Mouse (Mus musculus): Measurements from ENCODE around the gene Gfra1.
A peak's percentile ranks its signal among the peaks of the same experiment; 100 is the strongest.

Gene Gfra1

DNA sequence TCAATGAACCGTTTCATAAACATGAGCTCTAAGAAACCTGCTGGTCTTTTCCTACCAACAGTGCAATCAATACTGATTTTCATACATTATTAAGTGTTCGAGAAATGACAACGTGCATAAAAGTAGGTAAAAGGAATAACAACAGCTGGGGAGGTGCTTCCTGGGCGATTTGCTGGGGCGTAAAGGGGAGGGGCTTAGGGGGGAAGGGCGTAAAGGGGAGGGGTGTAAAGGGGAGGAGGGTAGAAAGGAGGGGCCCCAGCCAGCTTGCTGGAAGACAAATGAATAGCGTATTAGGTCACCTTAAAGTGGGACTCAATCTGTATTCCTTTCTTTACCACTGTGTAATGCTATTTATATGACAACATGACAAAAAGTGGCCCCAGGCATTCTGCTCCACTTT lies 13.9 kb downstream of the Gfra1 start:
- no peak for DNase-seq (ENCODE audit: low spot score)

DNA sequence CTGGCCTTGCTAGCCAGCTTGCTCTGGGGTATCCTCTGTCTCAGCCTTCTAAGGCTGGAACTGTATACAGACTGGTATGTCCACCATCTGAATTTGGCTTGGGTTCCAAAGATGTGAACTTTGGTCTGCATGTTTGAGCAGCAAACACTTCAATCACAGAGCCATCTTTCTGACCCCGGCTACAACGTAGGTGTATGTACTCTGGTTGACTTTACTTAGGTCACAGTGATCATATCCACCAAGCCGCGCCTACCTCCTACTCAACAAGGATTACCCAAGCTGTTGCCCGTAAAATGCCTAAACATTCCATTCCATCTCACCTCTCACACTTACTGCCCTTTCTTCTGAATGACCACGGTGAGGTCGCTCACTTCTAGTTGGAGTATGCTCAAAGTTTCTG lies 14.5 kb downstream of the Gfra1 start:
- DNase-seq (ENCODE audit: low spot score), result no peak

DNA sequence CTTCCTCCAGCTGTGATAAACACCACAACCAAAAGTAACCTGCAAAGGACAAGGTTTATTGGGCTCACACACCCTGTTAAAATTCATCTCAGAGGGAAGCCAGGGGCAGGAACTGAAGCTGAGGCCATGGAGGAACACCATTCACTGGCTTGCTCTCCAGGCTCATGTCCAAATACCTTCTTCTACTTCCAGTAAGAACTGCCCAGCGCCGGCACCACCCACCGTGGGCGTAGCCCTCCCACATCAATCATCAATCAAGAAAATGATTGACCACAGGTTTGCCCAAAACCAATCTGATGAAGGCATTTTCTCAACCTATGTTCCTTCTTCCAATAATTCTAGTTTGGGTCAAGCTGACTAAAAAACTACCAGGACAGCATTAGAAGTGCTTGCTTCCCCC lies 16.9 kb downstream of the Gfra1 start:
- no peak for DNase-seq (ENCODE audit: low spot score)

DNA sequence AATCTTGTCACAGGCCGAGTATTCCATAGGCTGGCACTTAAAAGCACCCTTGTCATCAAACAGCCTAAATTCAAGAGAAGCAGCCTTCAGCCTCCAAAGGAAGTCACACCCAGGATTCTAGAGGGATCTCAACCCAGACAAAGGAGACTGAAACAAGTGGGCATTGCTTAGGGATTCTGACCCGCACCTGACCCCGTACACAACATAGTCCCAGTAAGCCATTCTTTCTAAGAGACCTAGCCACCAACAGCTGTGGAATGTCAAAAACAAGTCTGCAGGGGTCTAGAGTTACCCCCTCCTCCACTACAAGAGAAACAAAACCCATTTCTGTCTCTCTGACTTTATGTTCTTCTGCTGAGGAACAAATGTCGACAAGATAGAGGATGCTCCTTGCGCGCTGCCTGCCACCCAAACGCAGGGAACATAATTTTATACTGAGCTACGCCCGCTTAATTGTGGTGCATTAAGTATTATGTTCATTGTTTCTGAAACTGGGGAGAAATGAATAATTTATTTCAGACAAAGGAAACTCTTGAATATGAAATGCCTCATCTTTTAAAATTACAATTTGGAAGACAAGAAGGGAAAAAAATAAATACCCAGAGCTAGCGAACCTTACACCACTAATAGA lies 18.2 kb downstream of the Gfra1 start:
- DNase-seq (ENCODE audit: low spot score), result no peak

DNA sequence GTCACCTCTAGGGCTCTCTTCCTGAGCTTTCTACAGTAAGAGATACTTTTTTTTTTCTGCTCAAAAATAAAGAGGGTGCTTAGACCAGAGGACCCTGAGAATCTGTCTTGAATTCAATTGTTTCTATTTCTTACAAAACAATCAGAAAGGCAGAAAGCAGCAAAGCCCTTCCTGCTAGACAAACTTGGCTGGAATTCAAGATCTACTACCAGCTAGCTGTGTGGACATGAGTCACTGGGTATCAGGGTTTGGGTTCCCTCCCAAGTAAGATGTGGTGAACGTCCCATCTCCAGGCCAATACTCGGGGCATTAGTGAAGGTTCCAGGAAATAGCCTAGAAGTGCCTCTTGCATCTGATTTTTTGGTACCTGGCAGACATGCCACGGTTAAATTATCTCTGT lies 18.8 kb downstream of the Gfra1 start:
- no peak for DNase-seq (ENCODE audit: low spot score)

DNA sequence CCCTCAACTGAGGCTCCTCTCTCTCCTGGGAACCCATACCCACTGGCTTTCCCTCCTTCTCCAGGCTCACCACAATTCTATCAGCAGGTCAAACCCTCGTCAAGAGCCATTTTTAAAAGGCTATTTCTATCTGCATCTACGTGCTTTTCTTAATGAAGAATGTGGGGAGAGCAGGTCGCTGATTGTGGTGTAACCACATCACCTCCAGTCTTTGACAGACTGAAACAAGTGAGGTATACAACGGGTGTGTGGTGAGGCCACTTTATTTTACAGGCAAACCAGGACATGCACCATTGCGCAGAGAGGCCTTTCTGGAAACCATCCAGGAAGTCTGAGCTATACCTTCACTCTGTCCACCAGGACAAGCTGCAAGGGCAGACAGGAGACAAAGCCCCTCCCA lies 19.8 kb downstream of the Gfra1 start:
- no peak for DNase-seq (ENCODE audit: low spot score)

DNA sequence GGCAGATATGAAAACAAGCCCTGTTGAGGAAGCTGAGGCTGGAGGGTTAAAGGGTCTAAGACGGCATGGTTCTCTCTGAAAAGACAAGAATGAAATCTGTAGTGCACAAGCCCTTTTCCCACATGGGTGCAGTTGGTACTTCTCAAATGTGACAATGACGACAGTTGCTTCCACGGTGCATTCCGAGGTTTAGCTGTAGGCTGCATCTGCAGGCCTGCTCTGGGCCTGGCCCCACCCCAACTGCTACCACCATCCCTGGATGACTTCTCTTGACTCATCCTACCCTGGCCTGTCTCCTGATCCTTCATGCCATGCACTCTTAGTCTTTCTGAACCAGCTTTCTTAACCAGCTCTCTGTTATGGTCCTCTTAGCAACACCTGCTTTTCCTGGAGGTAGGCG lies 22.9 kb downstream of the Gfra1 start:
- no peak for DNase-seq (ENCODE audit: low spot score)

DNA sequence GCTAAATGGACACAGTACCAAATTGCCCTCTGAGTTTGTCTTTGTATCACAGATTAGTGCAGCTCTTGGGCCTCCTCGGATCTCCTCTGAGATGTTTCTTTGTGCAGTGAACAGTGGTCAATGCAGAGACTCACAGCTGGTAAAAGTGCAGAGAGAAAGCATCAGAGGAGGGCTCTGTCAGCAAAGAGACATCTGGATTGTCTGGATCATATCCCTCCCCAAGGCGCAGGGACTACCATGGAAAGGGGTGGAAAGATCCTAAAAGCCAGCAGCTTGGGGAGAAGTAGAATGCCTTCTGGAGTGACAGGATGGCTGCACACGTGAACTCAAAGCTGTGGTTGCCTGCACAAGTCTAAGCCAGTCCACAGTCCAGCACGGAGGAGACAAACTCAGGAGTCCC lies 27.2 kb downstream of the Gfra1 start:
- no peak for DNase-seq (ENCODE audit: low spot score)

DNA sequence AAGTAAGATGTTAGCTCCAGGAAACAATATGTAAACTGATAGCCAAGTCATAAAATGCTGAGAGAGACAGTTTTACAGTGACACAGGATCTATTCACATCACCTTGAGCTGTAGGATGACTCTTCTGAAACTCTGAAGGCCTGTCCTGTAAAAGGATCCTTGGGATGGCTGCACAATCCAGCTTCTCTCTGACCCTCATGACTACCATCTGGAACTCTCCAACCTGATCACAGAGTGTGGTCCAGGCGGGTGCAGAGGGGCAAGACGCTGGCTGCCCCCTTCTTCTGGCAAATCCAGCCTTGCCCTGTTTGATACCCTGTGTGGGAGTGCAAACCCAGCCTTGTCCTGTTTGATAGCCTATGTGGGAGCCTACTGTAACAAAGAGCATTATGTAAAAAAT lies 28.4 kb downstream of the Gfra1 start:
- DNase-seq (ENCODE audit: low spot score), result no peak

DNA sequence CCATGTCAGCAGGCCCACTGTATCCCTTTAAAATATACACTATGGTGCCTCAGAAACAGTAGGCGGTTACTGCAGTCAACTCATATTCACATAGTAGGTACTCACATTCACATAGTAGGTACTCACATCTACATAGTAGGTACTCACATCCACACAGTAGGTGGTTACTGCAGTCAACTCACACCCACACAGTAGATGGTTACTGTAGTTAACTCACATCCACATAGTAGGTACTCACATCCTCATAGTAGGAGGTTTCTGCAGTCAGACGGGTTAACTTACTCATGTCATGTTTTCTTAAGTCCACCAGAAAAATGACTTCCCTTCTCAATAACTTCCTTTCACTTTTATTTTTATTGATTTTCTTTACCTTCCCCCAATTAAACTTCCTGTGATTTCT lies 30.8 kb downstream of the Gfra1 start:
- DNase-seq (ENCODE audit: low spot score), result no peak

DNA sequence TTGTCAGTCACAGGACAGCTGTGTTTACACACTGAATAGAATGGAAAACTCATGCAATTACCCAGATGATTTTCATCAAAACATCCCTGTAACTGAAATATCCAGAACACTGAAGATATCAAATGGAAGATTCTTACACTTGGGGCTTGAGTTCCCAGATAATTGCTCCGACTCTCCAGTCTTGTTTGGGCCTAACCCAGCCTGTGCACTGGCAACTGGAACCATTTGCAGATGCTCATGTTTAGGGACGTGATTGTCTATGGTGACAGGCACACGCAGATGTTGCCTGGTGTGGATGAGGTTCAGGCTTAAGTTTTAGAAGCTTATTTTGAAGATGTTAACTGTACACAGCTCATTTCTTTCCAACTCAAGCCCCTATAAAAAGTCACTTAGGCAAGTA lies 31.5 kb downstream of the Gfra1 start:
- DNase-seq (ENCODE audit: low spot score), result no peak

DNA sequence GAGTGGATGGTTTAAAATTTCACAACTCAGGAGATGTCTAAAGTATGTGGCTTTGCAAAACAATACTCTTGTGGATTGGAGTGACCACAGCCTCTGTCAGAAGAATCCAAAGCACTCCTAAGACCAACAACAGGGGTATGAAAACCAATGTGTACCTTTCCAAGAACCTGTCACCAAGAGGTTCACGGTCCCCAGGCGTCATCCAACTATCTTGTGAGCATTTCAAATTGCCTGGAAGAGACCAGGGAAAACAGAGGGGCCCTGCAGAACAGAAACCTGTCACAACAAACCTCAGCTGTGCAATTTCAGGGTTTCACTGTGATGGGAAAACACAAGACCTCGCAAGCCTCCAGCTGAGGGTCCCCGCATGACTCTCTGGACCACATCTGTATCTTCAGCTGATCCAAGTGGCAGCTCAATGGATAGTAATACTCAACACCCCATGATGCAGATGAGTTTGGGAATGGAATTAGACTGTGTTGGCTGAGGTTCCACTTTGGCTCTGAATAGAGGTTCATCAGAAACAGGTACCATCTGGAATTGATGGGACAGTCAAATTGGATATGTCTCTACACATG lies 32.7 kb downstream of the Gfra1 start:
- DNase-seq (ENCODE audit: low spot score), result no peak

DNA sequence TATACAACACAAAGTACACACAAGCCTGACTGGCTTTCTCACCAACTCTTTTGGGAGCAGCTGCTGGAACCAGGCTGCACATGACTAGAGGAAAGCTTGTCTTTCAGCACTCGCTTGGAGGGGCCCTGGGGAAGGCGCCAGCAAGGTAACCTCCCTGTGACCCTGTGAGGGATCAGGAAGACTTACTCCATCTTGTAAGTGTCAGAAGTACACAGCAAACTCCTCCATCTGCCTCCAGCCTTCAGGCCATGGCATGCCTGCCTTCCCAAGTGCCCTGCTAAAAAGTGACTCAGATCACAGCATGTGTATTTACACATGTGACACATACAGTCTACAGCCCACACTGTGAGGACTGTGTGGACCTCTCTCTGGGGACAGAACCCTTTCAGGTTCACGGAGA lies 36.0 kb downstream of the Gfra1 start:
- DNase-seq (ENCODE audit: low spot score), result peak; percentile 10

DNA sequence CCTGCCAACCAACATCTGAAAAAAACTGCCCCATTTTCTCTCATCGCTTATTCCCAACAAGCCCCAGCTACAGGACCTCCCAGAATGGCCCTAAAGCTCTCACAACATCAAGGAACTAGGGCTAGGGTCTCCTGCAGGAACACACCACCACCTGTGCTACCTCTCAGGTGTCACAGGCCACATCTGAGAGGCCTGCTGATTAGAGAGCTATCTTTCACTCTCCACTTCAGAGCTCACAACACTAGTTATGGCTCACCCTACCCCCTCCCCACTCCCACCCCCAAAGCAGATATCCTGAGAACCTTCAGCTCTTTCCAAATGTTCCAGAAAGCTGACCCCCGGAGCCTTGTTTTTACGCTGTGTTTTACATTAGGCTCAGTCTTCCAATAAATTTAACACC lies 36.4 kb downstream of the Gfra1 start:
- no peak for DNase-seq (ENCODE audit: low spot score)

DNA sequence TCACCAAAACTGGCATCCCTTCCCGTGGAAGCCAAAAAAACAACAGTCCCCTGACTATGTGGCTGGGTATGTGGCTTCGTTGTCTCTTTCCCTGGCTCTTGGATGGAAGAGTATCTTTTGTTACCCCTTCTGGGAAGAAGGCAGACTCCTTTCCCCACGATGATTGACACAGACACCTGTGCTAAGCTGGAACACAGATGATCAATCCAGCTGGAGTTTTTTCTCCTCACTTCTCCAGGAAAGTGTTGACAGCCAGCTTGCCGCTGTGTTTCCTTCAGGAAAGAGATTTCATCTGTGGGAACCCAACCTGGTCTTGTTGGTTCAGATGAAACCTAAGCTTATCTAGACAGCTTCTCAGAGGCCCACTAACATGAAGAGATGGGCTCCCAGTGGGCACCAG lies 40.5 kb downstream of the Gfra1 start:
- DNase-seq (ENCODE audit: low spot score), result no peak

DNA sequence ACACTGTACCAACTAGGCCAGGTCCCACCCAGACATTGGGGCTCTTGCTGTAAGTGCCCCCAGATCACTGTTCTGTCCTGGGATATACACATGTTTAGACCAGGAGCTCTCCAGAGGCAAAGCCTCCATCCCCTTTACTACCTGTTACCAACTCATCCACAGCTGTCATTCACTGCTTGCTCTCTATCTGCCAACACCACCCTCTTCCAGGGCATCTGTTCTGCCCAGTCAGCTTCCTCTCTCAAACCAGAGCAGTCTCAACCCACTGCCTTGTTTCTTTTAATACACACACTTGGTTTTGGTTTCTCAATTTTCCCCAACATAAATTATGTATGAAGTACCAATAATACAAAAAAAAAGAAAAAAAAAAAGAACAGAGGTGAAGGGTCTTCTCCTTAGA lies 41.0 kb downstream of the Gfra1 start:
- no peak for DNase-seq (ENCODE audit: low spot score)

DNA sequence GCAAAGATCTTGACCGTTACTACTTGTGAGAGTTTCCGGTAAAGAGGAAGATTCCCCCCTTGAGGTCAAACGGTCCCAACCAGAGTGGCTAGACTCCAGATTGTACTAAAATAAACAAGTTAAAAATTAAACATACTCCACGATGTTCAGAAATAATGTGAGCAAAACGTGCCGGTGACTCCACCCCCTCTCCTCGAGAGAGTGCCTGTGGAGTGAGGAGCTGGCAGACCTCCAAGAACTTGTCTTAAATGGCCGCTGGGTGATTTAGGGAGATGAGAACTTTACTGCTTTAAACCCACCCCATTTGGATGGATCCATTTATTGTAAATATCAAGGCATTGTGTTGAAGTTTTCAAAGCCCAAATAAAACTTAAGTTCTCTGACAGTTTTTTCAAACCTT lies 42.4 kb downstream of the Gfra1 start:
- DNase-seq (ENCODE audit: low spot score), result peak; percentile 20

DNA sequence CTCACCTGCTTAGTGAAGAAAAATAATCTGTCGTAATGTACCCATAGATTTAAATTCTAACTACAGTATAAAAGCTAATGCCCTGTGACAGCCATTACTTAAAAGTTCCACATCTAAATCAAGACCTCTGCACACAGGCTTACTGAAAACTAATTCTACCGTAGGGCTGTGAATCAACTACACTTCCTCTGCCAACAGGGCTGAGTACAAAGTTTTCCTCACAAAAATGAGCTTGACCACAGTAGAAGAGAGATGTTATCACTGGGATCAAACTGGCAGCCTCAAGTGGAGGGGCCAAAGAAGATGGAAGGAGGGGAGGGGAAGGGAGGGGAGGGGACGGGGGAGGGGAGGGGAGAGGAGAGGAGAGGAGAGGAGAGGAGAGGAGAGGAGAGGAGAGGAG lies 42.9 kb downstream of the Gfra1 start:
- no peak for DNase-seq (ENCODE audit: low spot score)

DNA sequence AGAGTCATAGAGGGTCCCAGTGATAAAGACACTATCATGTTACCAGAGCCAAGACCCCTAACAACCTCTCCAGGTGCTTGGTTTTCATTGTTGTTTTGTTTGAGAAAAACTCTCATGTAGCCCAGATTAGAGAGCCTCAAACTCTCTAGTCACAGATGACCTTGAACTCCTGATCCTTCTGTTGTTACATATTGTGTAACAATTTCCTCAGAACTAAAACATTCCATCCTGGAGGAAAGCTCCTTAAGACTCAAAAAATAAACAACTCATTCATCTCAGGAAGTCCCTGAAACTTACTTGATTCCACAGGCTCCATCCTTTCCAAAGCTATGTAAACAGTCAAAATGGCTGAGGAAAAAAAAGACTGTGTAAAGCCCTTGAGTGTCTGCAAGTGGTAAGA lies 49.0 kb downstream of the Gfra1 start:
- no peak for DNase-seq (ENCODE audit: low spot score)

DNA sequence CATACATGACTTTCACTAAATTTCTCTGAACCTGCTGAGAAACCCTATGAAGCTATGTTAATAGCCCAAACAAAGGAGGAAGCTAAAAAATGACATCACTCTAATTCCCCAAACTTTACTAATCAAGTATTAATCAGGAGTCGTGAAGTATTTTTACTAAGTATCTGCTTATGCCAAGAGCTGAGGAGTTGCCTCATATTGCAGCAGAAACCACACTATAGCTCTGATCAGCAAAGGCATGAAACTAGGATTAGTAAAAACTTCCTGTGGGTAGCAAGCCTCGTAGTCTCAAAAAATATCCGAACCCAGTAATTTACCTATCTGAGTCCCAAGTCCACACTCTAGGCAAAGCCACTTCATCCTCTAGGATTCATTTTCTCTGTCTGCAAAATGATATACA lies 55.5 kb downstream of the Gfra1 start:
- DNase-seq (ENCODE audit: low spot score), result no peak

DNA sequence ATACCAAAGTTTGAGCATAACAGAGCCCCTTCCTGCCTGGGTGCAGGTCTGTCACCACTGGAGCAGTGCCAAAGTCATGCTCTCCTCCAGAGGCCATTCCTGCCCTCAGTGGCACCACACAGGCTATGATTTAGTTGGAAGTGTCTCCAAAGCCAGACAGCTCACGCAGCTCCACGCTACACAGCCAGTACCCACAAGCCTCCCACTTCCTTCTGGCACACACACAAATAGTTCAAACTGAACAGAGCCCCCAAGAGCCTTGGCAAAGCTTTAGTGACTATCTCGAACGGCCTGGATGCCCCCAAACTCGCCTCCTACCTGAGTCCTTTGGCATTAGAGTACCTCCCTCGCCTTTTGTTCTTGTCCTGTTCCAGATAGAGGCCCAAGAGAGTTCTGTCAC lies 56.5 kb downstream of the Gfra1 start:
- no peak for DNase-seq (ENCODE audit: low spot score)

DNA sequence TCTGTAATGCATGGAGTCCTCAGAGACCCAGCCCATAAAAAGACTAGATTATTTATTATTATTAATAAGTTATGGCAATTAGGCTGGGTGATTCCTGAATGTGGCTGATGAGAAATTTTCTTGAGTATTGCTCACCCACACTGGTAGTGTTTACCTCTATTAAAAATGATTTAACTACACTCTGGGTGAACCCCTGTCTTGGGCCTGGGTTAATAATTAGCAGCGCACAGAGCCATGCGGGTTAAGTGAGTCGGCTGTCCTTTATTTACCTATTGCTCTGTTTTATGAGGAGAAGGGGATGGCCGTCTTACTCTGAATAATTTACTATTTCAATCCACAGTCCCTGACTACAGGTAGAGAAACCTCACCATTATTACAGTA lies 59.1 kb downstream of the Gfra1 start:
- DNase-seq (ENCODE audit: low spot score), result peak; percentile 71

DNA sequence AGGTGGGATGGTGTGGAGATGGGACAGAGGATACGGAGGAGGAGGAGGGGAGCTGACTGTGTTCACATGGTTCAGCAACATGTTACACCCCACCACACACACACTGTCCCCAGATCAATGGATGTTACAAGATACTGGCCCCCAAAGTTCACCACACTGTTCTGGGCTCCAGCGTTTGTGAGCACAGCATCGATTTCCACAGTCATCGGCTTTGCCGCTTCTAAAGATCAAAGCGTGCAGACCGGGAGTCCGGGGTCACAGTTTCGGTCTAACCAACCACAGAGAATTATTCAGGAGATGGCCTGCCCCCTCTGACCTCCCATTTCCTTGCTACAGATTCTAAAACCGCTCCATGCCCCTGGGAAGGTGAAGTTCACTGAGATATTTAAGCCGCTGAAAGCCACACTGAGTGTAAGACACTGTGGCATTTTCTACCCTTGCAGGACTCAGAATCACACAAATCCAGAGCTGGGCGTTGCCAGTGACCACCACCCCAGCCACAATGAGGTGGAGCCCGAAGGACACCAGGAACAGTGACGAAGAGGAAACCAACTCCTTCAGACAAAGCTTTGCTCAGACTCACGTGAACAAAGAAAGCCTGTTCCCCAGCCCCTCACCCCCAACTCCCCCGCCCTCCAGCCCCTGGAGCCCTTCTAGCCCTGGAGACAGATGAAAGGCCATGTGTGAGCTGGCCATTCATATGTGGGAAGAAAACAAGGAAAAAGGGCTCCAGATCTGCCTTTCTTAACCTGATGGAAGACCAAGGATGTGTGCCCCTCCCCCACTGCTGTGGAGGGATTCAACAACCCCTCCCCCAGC lies 59.7 kb downstream of the Gfra1 start:
- peak; percentile 62 for DNase-seq (ENCODE audit: low spot score)

DNA sequence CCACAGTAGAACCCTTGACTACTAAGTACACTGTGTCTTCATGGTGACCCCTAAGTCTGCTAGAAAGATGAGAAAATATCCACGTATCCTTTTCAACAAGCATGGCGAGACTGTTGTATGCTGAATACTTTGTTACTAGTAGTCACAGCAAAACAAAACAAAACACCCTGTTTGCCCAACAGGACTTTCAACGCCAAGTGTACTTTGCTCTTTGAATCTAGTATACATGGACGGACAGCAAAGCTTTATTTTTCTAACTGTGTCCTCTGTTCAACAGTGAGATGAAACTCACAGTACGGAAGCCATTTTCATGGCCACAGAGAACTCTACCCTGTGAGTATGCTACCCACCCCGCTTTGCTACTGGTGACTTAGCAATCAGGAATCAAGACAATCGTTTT lies 62.6 kb downstream of the Gfra1 start:
- no peak for DNase-seq (ENCODE audit: low spot score)

Data from yolk sac, embryonic 10.5 days (tissue).